Mouse (Mus musculus): ENCODE measurements at regions not wholly inside any gene's neighbourhood (a gene's known extent, or its start where the extent isn't known, plus 50 kb on each side); places are given as distances from the start of the nearest gene placed in this dataset.

GRCm38 (mm10) chr17:45322842-45323241 is 110.7 kb downstream of the Cdc5l start:
- TF ChIP-seq POLR2A (IDR thresholded peaks at IDR 0.05; ENCODE audit: borderline replicate concordance, control insufficient read depth, low read depth, low read length): no peak
- TF ChIP-seq CTCF (IDR thresholded peaks at IDR 0.05; ENCODE audit: control insufficient read depth, insufficient read depth, low read length): no peak

Measured in bone marrow, adult 2 months (tissue).